In the genomic region with DNA sequence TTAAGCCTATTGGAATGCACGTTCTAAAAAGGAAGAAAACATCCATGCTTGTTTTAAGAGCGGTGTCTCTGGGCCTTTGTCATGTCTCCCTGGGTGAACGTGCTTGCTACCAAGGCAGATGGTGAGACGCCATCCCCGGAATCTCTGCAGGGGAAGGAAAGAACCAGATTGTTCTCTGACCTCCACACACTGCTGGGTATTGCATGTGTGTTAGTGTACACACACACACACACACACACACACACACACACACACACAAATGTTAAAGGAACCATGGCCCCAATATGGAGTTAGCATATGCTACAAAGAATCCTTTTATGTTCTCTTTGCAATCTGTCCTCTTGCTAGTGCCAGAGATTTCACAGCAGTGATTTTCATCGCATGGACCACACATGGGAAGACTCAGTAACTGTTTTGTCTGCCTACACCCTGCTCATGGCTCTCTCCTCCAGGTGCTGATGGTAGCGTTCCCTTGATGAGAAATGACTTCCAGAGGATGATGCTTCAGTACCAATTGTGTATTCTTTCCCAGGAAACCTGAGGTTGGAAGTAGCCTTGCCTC, we compare ENCODE assay signal across 37 mouse cellular contexts. TPM values are rescaled to one million over a fixed set of nuclear protein-coding genes. Genes with fewer than 3 reads are reported as not detected.
A peak's percentile ranks its signal among the peaks of the same experiment; 100 is the strongest.
DNase-seq lines count a peak whose midpoint lies in the region; ATAC-seq and TF ChIP-seq lines count a peak whose summit lies in the region.
"Had no signal": no experiment of that assay in that cellular context is flagged by ENCODE, and none has a peak within 500 bp of the region (broad histone marks: within the 10 kb centered on the region; RNA-seq: fewer than 3 reads in every experiment).

No protein-coding gene starts in this region.

- no peak overlapping the region for H3K4me3 ChIP-seq in forebrain, embryonic 13.5 days
- H3K4me3 ChIP-seq in forebrain, embryonic 11.5 days (ENCODE audit: low read depth, low read length) = no peak overlapping the region
- no peak overlapping the region for H3K4me3 ChIP-seq in heart, adult 2 months
- H3K4me3 ChIP-seq: embryonic facial prominence, embryonic 13.5 days; heart, embryonic 13.5 days; hindbrain, embryonic 15.5 days; kidney, embryonic 15.5 days; limb, embryonic 10.5 days; limb, embryonic 15.5 days; liver, embryonic 15.5 days; lung, embryonic 15.5 days; myocyte; neural tube, embryonic 12.5 days had no signal

- no peaks in the 10 kb centered on the region for H3K36me3 ChIP-seq in forebrain, embryonic 13.5 days (ENCODE audit: poor library complexity, severe bottlenecking)
- H3K36me3 ChIP-seq in forebrain, embryonic 11.5 days (ENCODE audit: control insufficient read depth, insufficient read depth, low read length) = no peaks in the 10 kb centered on the region
- H3K36me3 ChIP-seq in heart, adult 2 months (ENCODE audit: control insufficient read depth, insufficient read depth, low read length) = no peaks in the 10 kb centered on the region
- H3K36me3 ChIP-seq: heart, embryonic 13.5 days; hindbrain, embryonic 15.5 days; kidney, embryonic 15.5 days; liver, embryonic 15.5 days; neural tube, embryonic 12.5 days had no signal

- no peak overlapping the region for H3K9ac ChIP-seq in forebrain, embryonic 13.5 days
- H3K9ac ChIP-seq in forebrain, embryonic 11.5 days (ENCODE audit: low read length) = no peak overlapping the region
- H3K9ac ChIP-seq in heart, adult 2 months (ENCODE audit: low read depth, low read length) = no peak overlapping the region
- H3K9ac ChIP-seq: embryonic facial prominence, embryonic 13.5 days; heart, embryonic 13.5 days; hindbrain, embryonic 15.5 days; kidney, embryonic 15.5 days; limb, embryonic 15.5 days; liver, embryonic 15.5 days; lung, embryonic 15.5 days; neural tube, embryonic 12.5 days had no signal

- WGBS in forebrain, embryonic 13.5 days = 82% methylated on average over 7 of the region's 7 CpGs
- 79% methylated on average over 7 of the region's 7 CpGs for WGBS in forebrain, embryonic 11.5 days
- WGBS in heart, adult 2 months = 84% methylated on average over 7 of the region's 7 CpGs

- ATAC-seq in forebrain, embryonic 13.5 days = peak; percentile 51; the same call in 1 of the 2 replicates
- no peak for ATAC-seq in forebrain, embryonic 11.5 days (replicated peaks; ENCODE audit: low FRiP score)
- ATAC-seq: Patski had no signal

- H3K27me3 ChIP-seq in forebrain, embryonic 13.5 days = no peaks in the 10 kb centered on the region
- no peaks in the 10 kb centered on the region for H3K27me3 ChIP-seq in forebrain, embryonic 11.5 days (ENCODE audit: control insufficient read depth, insufficient read depth, low read length)
- H3K27me3 ChIP-seq in heart, adult 2 months (ENCODE audit: control insufficient read depth, insufficient read depth, low read length) = no peaks in the 10 kb centered on the region
- H3K27me3 ChIP-seq: embryonic facial prominence, embryonic 13.5 days; heart, embryonic 13.5 days; hindbrain, embryonic 15.5 days; kidney, embryonic 15.5 days; limb, embryonic 15.5 days; lung, embryonic 15.5 days; neural tube, embryonic 12.5 days; Patski had no signal

- no peak overlapping the region for H3K27ac ChIP-seq in forebrain, embryonic 13.5 days
- H3K27ac ChIP-seq in forebrain, embryonic 11.5 days (ENCODE audit: low read depth, low read length) = no peak overlapping the region
- H3K27ac ChIP-seq in heart, adult 2 months = no peak overlapping the region
- H3K27ac ChIP-seq: embryonic facial prominence, embryonic 13.5 days; heart, embryonic 13.5 days; hindbrain, embryonic 15.5 days; kidney, embryonic 15.5 days; limb, embryonic 15.5 days; liver, embryonic 15.5 days; lung, embryonic 15.5 days; neural tube, embryonic 12.5 days had no signal

- intact Hi-C loops in heart, adult 2 months (cut with DNase I) = no loop called here

- no peak for TF ChIP-seq EP300 in heart, adult 2 months (IDR thresholded peaks at IDR 0.05; ENCODE audit: insufficient read depth, low read depth, low read length)

- H3K79me2 ChIP-seq in heart, adult 2 months (replicated peaks; ENCODE audit: control insufficient read depth, insufficient read depth, low read length) = no peaks in the 10 kb centered on the region

- no peak overlapping the region for H3K4me2 ChIP-seq in forebrain, embryonic 13.5 days
- H3K4me2 ChIP-seq in forebrain, embryonic 11.5 days (ENCODE audit: low read depth, low read length, severe bottlenecking) = no peak overlapping the region
- H3K4me2 ChIP-seq: embryonic facial prominence, embryonic 13.5 days; heart, embryonic 13.5 days; hindbrain, embryonic 15.5 days; kidney, embryonic 15.5 days; limb, embryonic 15.5 days; liver, embryonic 15.5 days; lung, embryonic 15.5 days; midbrain, embryonic 11.5 days; neural tube, embryonic 12.5 days had no signal

- DNase-seq in forebrain, embryonic 11.5 days (ENCODE audit: low spot score) = no peak
- DNase-seq in layer of hippocampus, adult 11-12 months (ENCODE audit: low spot score) = peak; percentile 21
- DNase-seq in layer of hippocampus, postnatal 25 days (ENCODE audit: extremely low spot score in 1 of 2, low spot score in 1 of 2) = no peak
- DNase-seq in brain, embryonic 14.5 days (ENCODE audit: low read depth) = peak; percentile 53
- peak; percentile 30 to 40 for DNase-seq in layer of hippocampus, postnatal 14 days (ENCODE audit: low spot score in 2 of 2)
- no peak for DNase-seq in heart, adult 2 months
- DNase-seq in heart, adult 18-20 months = no peak
- DNase-seq: adrenal gland, postnatal 14 days; cerebellum, adult 8-10 months; gastrocnemius, postnatal 25 days; heart, adult 11 months; heart, postnatal 10 days; kidney, adult 18-20 months; kidney, postnatal 25 days; lung, postnatal 36 days; right cerebral cortex, adult 18-20 months; spleen, adult 18-20 months; thymus, adult 18-20 months; thymus, postnatal 25 days had no signal

- no peak for TF ChIP-seq POLR2A in brain, embryonic 14.5 days (IDR thresholded peaks at IDR 0.05; ENCODE audit: borderline replicate concordance, extremely low read depth, insufficient read depth, insufficient read length, poor library complexity, severe bottlenecking)
- no peak for TF ChIP-seq POLR2A in heart, adult 2 months (IDR thresholded peaks at IDR 0.05; ENCODE audit: insufficient read depth, low read depth, low read length)

- H3K4me1 ChIP-seq in forebrain, embryonic 13.5 days = no peaks in the 10 kb centered on the region; the same call in 1 of the 2 replicates
- no peaks in the 10 kb centered on the region for H3K4me1 ChIP-seq in forebrain, embryonic 11.5 days (replicated peaks; ENCODE audit: control insufficient read depth, insufficient read depth, low read length)
- no peaks in the 10 kb centered on the region for H3K4me1 ChIP-seq in heart, adult 2 months (ENCODE audit: control insufficient read depth, insufficient read depth, low read length)

- no peak for TF ChIP-seq CTCF in brain, embryonic 14.5 days (IDR thresholded peaks at IDR 0.05; ENCODE audit: borderline replicate concordance, extremely low read depth, insufficient read depth, insufficient read length)
- TF ChIP-seq CTCF in heart, adult 2 months (IDR thresholded peaks at IDR 0.05) = no peak

- no peaks in the 10 kb centered on the region for H3K9me3 ChIP-seq in forebrain, embryonic 13.5 days (replicated peaks)
- H3K9me3 ChIP-seq in forebrain, embryonic 11.5 days (ENCODE audit: control insufficient read depth, low read length) = no peaks in the 10 kb centered on the region
- H3K9me3 ChIP-seq: embryonic facial prominence, embryonic 13.5 days; heart, embryonic 13.5 days; hindbrain, embryonic 15.5 days; kidney, embryonic 15.5 days; limb, embryonic 10.5 days; limb, embryonic 15.5 days; liver, embryonic 15.5 days; lung, embryonic 15.5 days; neural tube, embryonic 12.5 days had no signal

RNA-seq across cellular contexts. Expression of a gene that starts 53.6 kb away (rescaled TPM):
- polyA plus RNA-seq in forebrain, embryonic 13.5 days (2015; fragmentation: Nextera tagmentation; extraction: Ambion mirVana) = 0.14 and 0.18 TPM in 2 replicates
- polyA plus RNA-seq in forebrain, embryonic 11.5 days (2014; fragmentation: Nextera tagmentation; extraction: Ambion mirVana) = 0.12 and 0.20 TPM in 2 replicates
- not detected for total RNA-seq in layer of hippocampus, postnatal 25 days (2021)
- polyA plus RNA-seq in brain, embryonic 14.5 days (2012; rRNA removed) = 0.24 and 0.51 TPM in 2 replicates
- total RNA-seq in layer of hippocampus, postnatal 14 days (2021) = not detected
- total RNA-seq in heart, adult 2 months (2021) = not detected
- polyA plus RNA-seq in heart, adult 2 months (2012; rRNA removed) = 0.04 TPM in 1 of 2 replicates, not detected in the other
- not detected for total RNA-seq in heart, adult 18-20 months (2021)
- total RNA-seq: adrenal gland, postnatal 14 days; gastrocnemius, adult 18-20 months; gastrocnemius, postnatal 25 days; heart, postnatal 10 days; hematopoietic stem cell, adult 5-6 weeks; layer of hippocampus, adult 8-10 months; left cerebral cortex, postnatal 10 days; MEL had no signal
- polyA plus RNA-seq: liver, embryonic 15.5 days; Patski had no signal

Comparison
In these comparisons a context has a peak if more than half of its experiments do, and no peak if none do; other contexts are left out.
1. DNase-seq: peak in layer of hippocampus, adult 11-12 months (single experiment), brain, embryonic 14.5 days (single experiment) and layer of hippocampus, postnatal 14 days (2 of 2); none in forebrain, embryonic 11.5 days (single experiment), layer of hippocampus, postnatal 25 days (0 of 2), heart, adult 2 months (0 of 2) and heart, adult 18-20 months (0 of 2).